Comparison of ENCODE assay signal across 17 mouse cellular contexts in genomic region chr6:37686094-37686493, GRCm38 (mm10).
"Had no signal": no experiment of that assay in that cellular context is flagged by ENCODE, and none has a peak within 500 bp of the region (broad histone marks: within the 10 kb centered on the region; RNA-seq: fewer than 3 reads in every experiment).

No protein-coding gene starts in this region.

- H3K27ac ChIP-seq: lung, embryonic 15.5 days; midbrain, embryonic 10.5 days; midbrain, embryonic 12.5 days; neural tube, embryonic 13.5 days; neural tube, embryonic 15.5 days; stomach, embryonic 15.5 days; stomach, postnatal 0 days had no signal

- H3K4me3 ChIP-seq: lung, embryonic 15.5 days; midbrain, embryonic 10.5 days; midbrain, embryonic 12.5 days; myocyte; neural tube, embryonic 13.5 days; neural tube, embryonic 15.5 days; stomach, embryonic 15.5 days had no signal

- H3K36me3 ChIP-seq: lung, embryonic 15.5 days; midbrain, embryonic 12.5 days; neural tube, embryonic 13.5 days; neural tube, embryonic 15.5 days; stomach, embryonic 15.5 days had no signal

- DNase-seq: lung, adult 18-20 months; lung, postnatal 4 days; midbrain, embryonic 14.5 days; right cerebral cortex, postnatal 14 days; thymus, adult 2 months; thymus, postnatal 25 days; thymus, postnatal 4 days had no signal

- H3K4me2 ChIP-seq: lung, embryonic 15.5 days; midbrain, embryonic 12.5 days; neural tube, embryonic 13.5 days; neural tube, embryonic 15.5 days; stomach, embryonic 15.5 days had no signal

- H3K9me3 ChIP-seq: lung, embryonic 15.5 days; stomach, embryonic 15.5 days had no signal

- H3K27me3 ChIP-seq: lung, embryonic 15.5 days; midbrain, embryonic 12.5 days; neural tube, embryonic 13.5 days; neural tube, embryonic 15.5 days; stomach, embryonic 15.5 days had no signal

- ATAC-seq: lung, postnatal 0 days; midbrain, embryonic 16.5 days had no signal

- H3K4me1 ChIP-seq: lung, embryonic 15.5 days; midbrain, embryonic 12.5 days; neural tube, embryonic 13.5 days; neural tube, embryonic 15.5 days; stomach, embryonic 15.5 days had no signal

- H3K9ac ChIP-seq: lung, embryonic 15.5 days; midbrain, embryonic 12.5 days; neural tube, embryonic 13.5 days; neural tube, embryonic 15.5 days; stomach, embryonic 15.5 days had no signal
